Mouse (Mus musculus) bone marrow macrophage, adult 2 months (primary cell): ENCODE measurements around the gene Gm17019.
"Not testable (repeated sequence)": the region's sequence is repeated elsewhere in the genome, so short reads cannot be mapped to it uniquely, and the experiment has no call there.

Experiments used
- CTCF ChIP-seq: IDR thresholded peaks from 2 replicates; pipeline ENCODE4 v1.5.1; 2012; ENCODE audit warnings: low read depth, mild to moderate bottlenecking, low read length, moderate library complexity
- POLR2A ChIP-seq: IDR thresholded peaks from 2 replicates; pipeline ENCODE4 v1.6.1; 2012; ENCODE audit warnings: mild to moderate bottlenecking, low read depth, low read length, borderline replicate concordance

DNA sequence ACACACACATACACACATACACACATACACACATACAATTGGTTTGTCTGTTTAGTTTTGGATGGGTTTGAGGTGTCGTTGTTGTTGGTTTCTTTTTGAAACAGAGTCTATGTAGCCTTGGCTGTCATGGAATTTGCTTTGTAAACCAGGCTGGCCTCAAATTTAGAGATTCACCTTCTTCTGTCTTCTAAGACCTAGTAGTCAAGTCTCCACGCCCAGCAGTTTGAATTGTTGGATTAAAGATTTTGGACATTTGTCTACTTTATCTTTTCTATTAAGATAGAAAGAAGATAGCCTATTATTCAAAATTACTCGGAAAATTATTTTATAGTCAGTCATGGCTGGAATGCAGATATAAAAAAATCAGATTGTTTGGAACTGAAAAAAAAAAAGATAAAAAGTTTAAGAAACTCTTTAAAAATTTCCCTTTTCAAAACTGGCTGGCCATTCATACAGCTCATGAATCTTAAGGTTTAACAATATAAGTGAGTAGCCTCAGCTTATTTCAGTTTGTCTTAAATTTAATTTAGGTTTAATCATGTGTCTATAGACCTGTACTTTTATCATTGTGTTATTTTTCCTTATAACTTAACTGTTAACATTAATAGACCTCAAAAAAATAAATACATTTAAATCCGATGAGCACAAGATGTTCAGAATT, 20.3 kb upstream of the Gm17019 start:
- not testable (repeated sequence) for TF ChIP-seq CTCF, POLR2A
